Mouse (Mus musculus) skeletal muscle tissue, adult 2 months (tissue): ENCODE measurements around the gene 4833427G06Rik.

Experiments
- DNase-seq: peaks from one replicate; pipeline ENCODE4 v3.0.0-alpha.2; 2012; ENCODE audit warnings: low read depth, low spot score

The 4833427G06Rik gene

GRCm38 (mm10) chr9:51068202-51068601 lies 33.7 kb downstream of the 4833427G06Rik start:
- DNase-seq, result no peak

GRCm38 (mm10) chr9:51060601-51061000 lies 41.3 kb downstream of the 4833427G06Rik start, which contains the start of gene Btg4:
Btg4 (plus strand) TSS chr9:51060901.
- no peak for DNase-seq

DNA sequence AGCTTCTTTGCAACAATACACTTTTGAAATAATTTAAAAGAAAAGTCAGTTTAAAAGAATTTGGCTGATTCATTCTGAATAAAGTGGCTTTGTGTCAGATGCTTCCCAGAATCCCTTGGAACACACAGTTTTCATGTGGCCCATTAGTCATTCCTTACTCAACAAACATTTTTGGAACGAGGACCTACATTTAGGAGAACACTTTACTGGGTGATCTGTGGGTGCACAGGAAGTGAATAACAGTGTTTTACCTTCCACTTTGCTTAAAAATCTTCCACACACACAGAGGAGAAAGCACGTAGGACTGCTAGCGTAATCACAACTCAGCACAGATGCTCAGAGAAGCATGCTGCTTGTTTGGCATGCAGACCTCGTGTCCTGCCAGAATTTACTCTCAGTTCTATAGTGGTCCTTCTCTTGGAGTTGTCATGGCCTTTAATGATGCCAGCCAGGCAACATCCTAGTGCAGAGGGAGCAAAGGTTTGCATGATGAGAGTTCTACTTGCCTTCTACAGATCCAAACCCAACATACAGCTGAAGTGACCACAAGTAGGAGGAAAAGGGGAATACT lies 42.8 kb downstream of the 4833427G06Rik start:
- DNase-seq, result no peak

DNA sequence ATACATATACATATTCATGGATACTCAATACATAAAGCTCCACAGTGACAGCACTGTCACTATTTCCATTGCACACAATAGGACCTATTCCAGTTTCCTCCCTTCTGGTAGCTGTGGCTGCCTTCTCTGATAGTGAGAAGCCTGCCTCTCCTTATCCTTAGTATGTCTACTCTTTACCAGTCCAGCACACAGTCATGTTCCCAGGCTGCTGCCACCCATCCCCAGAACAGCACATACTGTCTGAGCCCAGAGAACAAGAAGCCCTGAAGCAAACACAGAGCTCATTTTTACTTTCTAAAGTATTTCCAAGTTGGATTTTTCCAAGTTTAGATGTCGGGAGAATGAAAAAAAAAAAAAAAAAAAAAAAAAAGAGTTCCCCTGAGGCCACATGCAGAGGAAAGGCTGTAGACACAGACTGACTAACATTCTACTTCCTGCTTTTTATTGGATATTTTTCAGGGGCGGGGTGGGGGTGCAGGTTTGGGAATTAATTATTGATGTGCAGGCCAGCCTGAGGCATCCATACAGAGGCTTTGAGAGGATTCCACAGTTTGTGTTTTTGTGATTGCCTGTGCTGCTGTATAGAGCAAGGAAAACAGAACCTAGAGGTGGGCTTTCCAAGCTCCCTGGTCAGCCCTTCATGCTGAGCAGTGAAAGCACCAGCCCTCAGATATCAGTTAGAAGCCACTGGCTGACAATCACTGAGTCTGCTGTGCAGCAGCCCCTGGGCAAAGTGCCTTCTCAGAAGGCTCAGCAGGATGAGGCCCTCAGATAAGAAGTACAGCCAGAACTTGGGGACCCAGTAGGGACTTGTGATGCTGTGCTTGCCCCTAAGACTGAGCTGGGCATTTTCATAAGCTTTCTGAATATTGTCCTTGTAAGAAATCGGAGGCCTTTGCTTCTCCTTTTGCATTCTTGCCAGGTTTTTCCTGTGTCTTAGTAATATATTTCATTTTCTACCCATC lies 45.2 kb downstream of the 4833427G06Rik start:
- no peak for DNase-seq

- no peak for DNase-seq
Observed at GRCm38 (mm10) chr9:51052180-51052579, 49.7 kb downstream of the 4833427G06Rik start.

DNA sequence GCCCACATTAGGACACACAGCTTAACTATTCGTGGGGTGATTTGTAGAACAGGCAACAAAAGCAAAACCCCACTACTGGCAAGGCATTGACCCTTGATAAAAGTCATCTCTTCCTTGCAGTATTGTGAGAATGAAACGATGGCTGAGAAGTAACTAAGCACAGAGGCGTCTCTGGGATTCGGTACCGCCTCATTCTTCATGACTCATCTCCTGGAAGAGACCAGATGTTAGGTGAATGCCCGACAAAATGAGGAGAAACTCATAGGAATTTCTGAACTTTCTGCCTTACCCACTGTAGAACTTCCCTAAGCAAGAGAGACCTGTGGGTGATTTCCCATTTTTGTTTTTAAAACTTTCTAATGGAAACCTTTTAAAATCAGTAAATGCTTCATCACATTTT lies 59.7 kb downstream of the 4833427G06Rik start:
- no peak for DNase-seq

GRCm38 (mm10) chr9:51041491-51041980 lies 60.3 kb downstream of the 4833427G06Rik start:
- no peak for DNase-seq

DNA sequence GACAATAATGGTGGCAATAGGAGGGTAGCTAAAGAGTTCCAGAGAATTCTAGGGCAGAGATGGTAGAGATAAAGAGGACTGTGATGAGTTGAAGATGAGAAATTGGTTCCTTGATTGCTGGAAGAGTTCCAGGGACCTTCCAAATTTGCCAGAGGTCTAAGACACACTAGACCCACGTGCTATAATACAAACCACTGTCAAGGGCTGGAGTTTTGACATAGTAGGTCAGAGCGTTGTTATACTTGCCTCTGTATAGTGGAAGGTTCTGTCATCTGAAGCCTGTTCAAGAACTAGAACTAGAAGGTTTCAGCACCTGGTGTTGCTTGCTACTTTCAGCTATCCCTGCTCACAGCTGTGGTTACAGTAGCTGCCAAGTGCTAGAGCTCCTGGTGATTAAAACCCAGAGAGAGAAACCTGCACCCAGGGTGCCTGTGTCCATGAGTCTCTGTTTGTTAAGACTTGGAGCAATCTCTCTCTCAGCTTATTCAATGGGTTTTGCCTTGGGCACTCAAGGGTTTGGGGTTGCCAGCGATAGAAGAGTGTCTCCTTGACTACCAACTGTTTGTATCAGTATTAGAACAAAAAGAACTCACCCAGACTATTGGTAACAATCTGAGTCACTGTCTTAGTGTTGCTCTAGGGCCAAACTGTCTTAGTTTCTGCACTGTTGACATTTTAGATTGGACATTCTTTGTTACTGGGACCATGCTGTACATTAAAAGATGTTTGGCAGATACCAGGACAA lies 68.9 kb downstream of the 4833427G06Rik start:
- DNase-seq, result no peak

DNA sequence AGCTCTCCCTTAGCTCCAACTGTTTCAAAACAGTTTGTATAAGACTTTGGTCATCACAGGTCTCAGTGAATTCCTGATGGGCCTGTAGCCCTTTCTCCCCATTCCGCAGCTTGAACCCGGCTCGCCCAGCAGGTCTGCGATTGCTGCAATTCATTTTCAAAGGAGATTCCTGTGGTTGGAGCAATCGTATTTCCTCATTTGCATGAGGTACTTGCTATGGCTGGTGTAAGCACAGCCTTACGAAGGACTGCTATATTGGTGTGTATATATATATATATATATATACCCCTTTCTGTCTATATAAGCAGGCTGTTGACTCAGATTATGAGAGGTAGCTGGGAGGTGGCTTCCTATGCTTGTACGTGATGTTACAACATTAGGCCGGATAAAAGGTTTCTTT lies 69.6 kb downstream of the 4833427G06Rik start:
- no peak for DNase-seq

DNA sequence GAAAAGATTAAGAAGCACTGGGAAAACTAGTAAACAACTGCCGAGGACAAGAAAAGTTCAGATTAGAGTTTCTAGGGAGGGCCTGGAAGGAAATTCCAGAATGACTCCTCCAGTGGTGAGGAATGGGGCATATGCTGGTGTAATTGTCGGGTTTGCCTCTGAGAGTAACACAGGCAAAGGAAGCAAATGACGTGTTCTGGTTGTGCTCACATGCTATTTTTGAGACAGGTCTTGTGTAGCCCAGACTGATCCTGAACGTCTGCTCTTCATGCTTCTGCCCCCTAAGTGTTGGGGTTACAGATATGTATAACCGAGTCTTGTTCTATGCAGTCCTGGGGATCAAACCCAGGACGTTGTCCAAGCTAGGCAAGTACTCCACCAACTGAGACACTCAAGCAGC lies 70.3 kb downstream of the 4833427G06Rik start:
- no peak for DNase-seq
